12 mouse cellular contexts compared by ENCODE assay signal in the genomic region with DNA sequence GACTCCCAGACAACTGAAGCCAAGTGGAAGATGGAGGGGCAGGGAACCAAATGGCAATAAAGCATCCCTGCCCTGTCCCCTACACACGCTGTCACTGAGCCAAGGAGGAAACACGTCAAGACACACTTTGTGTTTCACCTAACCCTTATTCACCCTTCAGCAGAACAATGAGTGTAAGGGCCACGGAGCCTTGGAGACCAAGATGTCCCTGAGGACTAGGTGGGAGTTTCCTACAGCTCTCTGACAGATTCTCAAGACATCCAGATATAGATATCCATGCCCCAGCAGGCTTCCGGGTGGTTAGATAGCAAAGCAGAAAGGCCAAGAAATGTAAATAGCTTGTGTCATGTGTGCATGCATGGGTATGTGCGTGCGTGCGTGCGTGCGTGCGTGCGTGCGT.
A peak's percentile ranks its signal among the peaks of the same experiment; 100 is the strongest.
DNase-seq lines count a peak whose midpoint lies in the region; ATAC-seq and TF ChIP-seq lines count a peak whose summit lies in the region.
"Had no signal": no experiment of that assay in that cellular context is flagged by ENCODE, and none has a peak within 500 bp of the region (broad histone marks: within the 10 kb centered on the region; RNA-seq: fewer than 3 reads in every experiment).

No protein-coding gene starts in this region.

- intact Hi-C loops in left cerebral cortex, postnatal 4 days (cut with DNase I) = no loop called here

- no peak for ATAC-seq in intestine, embryonic 16.5 days
- ATAC-seq in intestine, embryonic 15.5 days = no peak
- ATAC-seq in heart, postnatal 0 days (ENCODE audit: insufficient read depth, low read depth) = peak; percentile 49; the same call in 1 of the 2 replicates
- no peak for ATAC-seq in forebrain, embryonic 13.5 days
- ATAC-seq: forebrain, embryonic 14.5 days had no signal

- no peak for TF ChIP-seq CTCF in testis, adult 2 months (IDR thresholded peaks at IDR 0.05; ENCODE audit: control insufficient read depth, insufficient read depth, insufficient replicate concordance, low read depth, low read length)
- no peak for TF ChIP-seq CTCF in heart, postnatal 0 days (IDR thresholded peaks at IDR 0.05; ENCODE audit: low read depth)

- TF ChIP-seq EP300 in heart, postnatal 0 days (IDR thresholded peaks at IDR 0.05; ENCODE audit: low read depth) = peak; percentile 93; the same call in 1 of the 2 replicates

- H3K36me3 ChIP-seq in intestine, embryonic 16.5 days (ENCODE audit: control insufficient read depth, insufficient read depth, low read length) = no peaks in the 10 kb centered on the region
- H3K36me3 ChIP-seq in intestine, embryonic 15.5 days = no peaks in the 10 kb centered on the region
- H3K36me3 ChIP-seq in testis, adult 2 months (ENCODE audit: control insufficient read depth, insufficient read depth, low read length) = no peaks in the 10 kb centered on the region
- H3K36me3 ChIP-seq in heart, postnatal 0 days (replicated peaks; ENCODE audit: control insufficient read depth, insufficient read depth, low read length) = no peaks in the 10 kb centered on the region; the same call in 1 of the 2 replicates
- no peaks in the 10 kb centered on the region for H3K36me3 ChIP-seq in splenic B cell, adult 2 months (ENCODE audit: control insufficient read depth, insufficient read depth, low read length, poor library complexity, severe bottlenecking)
- no peaks in the 10 kb centered on the region for H3K36me3 ChIP-seq in forebrain, embryonic 13.5 days (ENCODE audit: poor library complexity, severe bottlenecking)
- H3K36me3 ChIP-seq: midbrain, embryonic 10.5 days; stomach, embryonic 15.5 days had no signal

- H3K9me3 ChIP-seq in intestine, embryonic 16.5 days (ENCODE audit: control insufficient read depth, low read length) = no peaks in the 10 kb centered on the region
- no peaks in the 10 kb centered on the region for H3K9me3 ChIP-seq in intestine, embryonic 15.5 days
- H3K9me3 ChIP-seq in heart, postnatal 0 days (replicated peaks; ENCODE audit: control insufficient read depth, low read length) = no peaks in the 10 kb centered on the region
- H3K9me3 ChIP-seq in forebrain, embryonic 13.5 days (replicated peaks) = no peaks in the 10 kb centered on the region
- H3K9me3 ChIP-seq: midbrain, embryonic 10.5 days; stomach, embryonic 15.5 days had no signal

- H3K4me3 ChIP-seq in intestine, embryonic 16.5 days (ENCODE audit: low read length) = no peak overlapping the region
- H3K4me3 ChIP-seq in intestine, embryonic 15.5 days (replicated peaks) = no peak overlapping the region
- H3K4me3 ChIP-seq in testis, adult 2 months (ENCODE audit: control insufficient read depth, low read depth, low read length) = no peak overlapping the region
- no peak overlapping the region for H3K4me3 ChIP-seq in heart, postnatal 0 days (ENCODE audit: low read depth, low read length)
- H3K4me3 ChIP-seq in forebrain, embryonic 13.5 days = no peak overlapping the region
- H3K4me3 ChIP-seq: midbrain, embryonic 10.5 days; stomach, embryonic 15.5 days had no signal

- DNase-seq in testis, postnatal 10 days (ENCODE audit: low spot score) = no peak
- no peak for DNase-seq in heart, postnatal 0 days (ENCODE audit: low spot score)
- peak; percentile 73 for DNase-seq in splenic B cell, adult 2 months (ENCODE audit: low read depth, low spot score)
- no peak for DNase-seq in left cerebral cortex, postnatal 4 days
- DNase-seq: cerebellum, adult 2 months had no signal

- H3K9ac ChIP-seq in intestine, embryonic 16.5 days (ENCODE audit: low read depth, low read length) = no peak overlapping the region
- H3K9ac ChIP-seq in intestine, embryonic 15.5 days = no peak overlapping the region
- no peak overlapping the region for H3K9ac ChIP-seq in heart, postnatal 0 days (replicated peaks; ENCODE audit: low read depth, low read length)
- no peak overlapping the region for H3K9ac ChIP-seq in forebrain, embryonic 13.5 days
- H3K9ac ChIP-seq: stomach, embryonic 15.5 days had no signal

- no peaks in the 10 kb centered on the region for H3K27me3 ChIP-seq in intestine, embryonic 16.5 days (replicated peaks; ENCODE audit: control insufficient read depth, insufficient read depth, low read length)
- H3K27me3 ChIP-seq in intestine, embryonic 15.5 days (replicated peaks) = no peaks in the 10 kb centered on the region
- no peaks in the 10 kb centered on the region for H3K27me3 ChIP-seq in testis, adult 2 months (ENCODE audit: control insufficient read depth, insufficient read depth, low read length)
- no peaks in the 10 kb centered on the region for H3K27me3 ChIP-seq in heart, postnatal 0 days (ENCODE audit: control insufficient read depth, insufficient read depth, low read length)
- no peaks in the 10 kb centered on the region for H3K27me3 ChIP-seq in splenic B cell, adult 2 months (ENCODE audit: control insufficient read depth, insufficient read depth, low read length, poor library complexity, severe bottlenecking)
- H3K27me3 ChIP-seq in forebrain, embryonic 13.5 days = no peaks in the 10 kb centered on the region
- H3K27me3 ChIP-seq: stomach, embryonic 15.5 days had no signal

- H3K4me1 ChIP-seq in intestine, embryonic 16.5 days (ENCODE audit: control insufficient read depth, insufficient read depth, low read length) = peaks cover 23% of the 10 kb centered on the region
- H3K4me1 ChIP-seq in intestine, embryonic 15.5 days (replicated peaks) = peaks cover 9% of the 10 kb centered on the region
- H3K4me1 ChIP-seq in testis, adult 2 months (ENCODE audit: control insufficient read depth, insufficient read depth, low read length) = peaks cover 15% of the 10 kb centered on the region
- H3K4me1 ChIP-seq in heart, postnatal 0 days (ENCODE audit: control insufficient read depth, insufficient read depth) = peaks cover 31% of the 10 kb centered on the region
- no peaks in the 10 kb centered on the region for H3K4me1 ChIP-seq in forebrain, embryonic 13.5 days

- H3K4me2 ChIP-seq in intestine, embryonic 16.5 days (ENCODE audit: low read depth, low read length) = no peak overlapping the region
- no peak overlapping the region for H3K4me2 ChIP-seq in intestine, embryonic 15.5 days (replicated peaks)
- H3K4me2 ChIP-seq in heart, postnatal 0 days (ENCODE audit: low read depth, low read length) = 0 out of 2 replicates have a peak overlapping the region, but pooled peaks have one; percentile 17
- no peak overlapping the region for H3K4me2 ChIP-seq in forebrain, embryonic 13.5 days
- H3K4me2 ChIP-seq: stomach, embryonic 15.5 days had no signal

- WGBS in intestine, embryonic 16.5 days = 88% methylated on average over 12 of the region's 12 CpGs
- 89% methylated on average over 12 of the region's 12 CpGs for WGBS in intestine, embryonic 15.5 days
- 69% methylated on average over 12 of the region's 12 CpGs for WGBS in heart, postnatal 0 days
- 91% methylated on average over 12 of the region's 12 CpGs for WGBS in forebrain, embryonic 13.5 days

- H3K27ac ChIP-seq in intestine, embryonic 16.5 days (ENCODE audit: low read length) = 0 out of 2 replicates have a peak overlapping the region, but pooled peaks have one; percentile 21
- H3K27ac ChIP-seq in intestine, embryonic 15.5 days = no peak overlapping the region
- peak overlapping the region; percentile 42 for H3K27ac ChIP-seq in testis, adult 2 months (ENCODE audit: control insufficient read depth, insufficient read depth, low read depth, low read length)
- peak overlapping the region; percentile 86 for H3K27ac ChIP-seq in heart, postnatal 0 days (ENCODE audit: low read depth)
- no peak overlapping the region for H3K27ac ChIP-seq in forebrain, embryonic 13.5 days
- H3K27ac ChIP-seq: midbrain, embryonic 10.5 days; stomach, embryonic 15.5 days had no signal

- TF ChIP-seq POLR2A in testis, adult 2 months (IDR thresholded peaks at IDR 0.05; ENCODE audit: control insufficient read depth, low read depth, low read length) = no peak

Comparison
In these comparisons a context has a peak if more than half of its experiments do, and no peak if none do; other contexts are left out.
1. H3K27ac ChIP-seq: peak in intestine, embryonic 16.5 days (single experiment), testis, adult 2 months (single experiment) and heart, postnatal 0 days (single experiment); none in intestine, embryonic 15.5 days (single experiment) and forebrain, embryonic 13.5 days (single experiment).